Mouse (Mus musculus) liver, postnatal 0 days (tissue): ENCODE measurements at regions not wholly inside any gene's neighbourhood (a gene's known extent, or its start where the extent isn't known, plus 50 kb on each side); places are given as distances from the start of the nearest gene placed in this dataset.
A peak's percentile ranks its signal among the peaks of the same experiment; 100 is the strongest.

Experiments
- ATAC-seq: fragments of 200-750 bp; cut with Nextera tagmentation; 2 replicates; pipeline ENCODE4 v1.8.0; 2017; ENCODE audit warnings: mild to moderate bottlenecking, moderate library complexity
- DNase-seq: peaks from one replicate; pipeline ENCODE4 v3.0.0-alpha.2; 2016
- H3K27ac ChIP-seq: fragments of 300-500 bp; sonication (generic); 2 replicates; pipeline ENCODE4 v1.5.1; 2014; ENCODE audit warnings: antibody characterized with exemption, moderate library complexity, mild to moderate bottlenecking, low read depth
- H3K27me3 ChIP-seq: fragments of 300-500 bp; sonication (generic); 2 replicates; pipeline ENCODE4 v1.6.1; 2014; ENCODE audit warnings: low read length, control low read depth, mixed read lengths; ENCODE audit not compliant: insufficient read depth
- H3K36me3 ChIP-seq: fragments of 300-500 bp; sonication (generic); replicated peaks from 2 replicates; pipeline ENCODE4 v1.6.1; 2014; ENCODE audit warnings: mild to moderate bottlenecking, control low read depth, low read length, moderate library complexity, mixed read lengths; ENCODE audit not compliant: insufficient read depth
- H3K4me1 ChIP-seq: fragments of 300-500 bp; sonication (generic); 2 replicates; pipeline ENCODE4 v1.6.1; 2014; ENCODE audit warnings: antibody characterized with exemption, mild to moderate bottlenecking, control low read depth; ENCODE audit not compliant: insufficient read depth
- H3K4me2 ChIP-seq: fragments of 300-500 bp; sonication (generic); 2 replicates; pipeline ENCODE4 v1.6.1; 2014; ENCODE audit warnings: low read depth, mild to moderate bottlenecking, low read length, moderate library complexity, mixed read lengths
- H3K4me3 ChIP-seq: fragments of 300-500 bp; sonication (generic); 2 replicates; pipeline ENCODE4 v1.5.1; 2014; ENCODE audit warnings: low read depth, low read length
- H3K9ac ChIP-seq: fragments of 300-500 bp; sonication (generic); replicated peaks from 2 replicates; pipeline ENCODE4 v1.6.1; 2014; ENCODE audit warnings: mild to moderate bottlenecking, moderate library complexity
- H3K9me3 ChIP-seq: fragments of 300-500 bp; sonication (generic); 2 replicates; pipeline ENCODE4 v1.6.1; 2016; ENCODE audit warnings: mild to moderate bottlenecking, control low read depth, low read length, mixed read lengths
- CTCF ChIP-seq: sonication (generic); IDR thresholded peaks from 2 replicates; pipeline ENCODE4 v1.5.1; 2016; ENCODE audit warnings: antibody characterized with exemption, low read depth
- EP300 ChIP-seq: IDR thresholded peaks from 2 replicates; pipeline ENCODE4 v1.6.1; 2016; ENCODE audit warnings: antibody characterized with exemption, low read depth, mild to moderate bottlenecking
- WGBS: fragments of 180-500 bp; shearing (Covaris S2); extraction: QIAGEN DNeasy Blood & Tissue Kit; methylation state at CpG from one replicate; pipeline ENCODE4 v1.1.7; 2014; ENCODE audit not compliant: insufficient replicate concordance; 5-methylcytosine and 5-hydroxymethylcytosine counted together

GRCm38 (mm10) chr11:84731890-84732289 is 87.4 kb downstream of the Mrm1 start:
- Histone ChIP-seq H3K4me3 (no peak overlapping the region), H3K27ac (no peak overlapping the region), H3K4me2 (no peak overlapping the region), H3K4me1 (no peaks in the 10 kb centered on the region), H3K36me3 (no peaks in the 10 kb centered on the region), H3K27me3 (0 out of 2 replicates have a peak, but pooled peaks cover 2% of the 10 kb centered on the region), H3K9ac (no peak overlapping the region), H3K9me3 (no peaks in the 10 kb centered on the region)
- 64% methylated on average over 6 of the region's 6 CpGs for WGBS
- no peak for DNase-seq
- no peak for ATAC-seq
- TF ChIP-seq EP300 (no peak), CTCF (no peak)

- no peak for DNase-seq
- TF ChIP-seq EP300 = no peak
- H3K4me1 ChIP-seq = no peaks in the 10 kb centered on the region
- WGBS = 36% methylated on average over 7 of the region's 8 CpGs
- no peak for ATAC-seq
- H3K27ac ChIP-seq = no peak overlapping the region
- no peak overlapping the region for H3K4me2 ChIP-seq
- H3K9me3 ChIP-seq = no peaks in the 10 kb centered on the region
- no peak overlapping the region for H3K4me3 ChIP-seq
- H3K9ac ChIP-seq = no peak overlapping the region
- 0 out of 2 replicates have a peak, but pooled peaks cover 2% of the 10 kb centered on the region for H3K27me3 ChIP-seq
- no peaks in the 10 kb centered on the region for H3K36me3 ChIP-seq
Measured at GRCm38 (mm10) chr11:84730218-84730617, 89.1 kb downstream of the Mrm1 start.

GRCm38 (mm10) chr11:84729189-84729588 is 90.1 kb downstream of the Mrm1 start:
- Histone ChIP-seq H3K4me2 (no peak overlapping the region), H3K27me3 (0 out of 2 replicates have a peak, but pooled peaks cover 4% of the 10 kb centered on the region), H3K4me3 (no peak overlapping the region), H3K9me3 (no peaks in the 10 kb centered on the region), H3K27ac (no peak overlapping the region), H3K9ac (no peak overlapping the region), H3K4me1 (no peaks in the 10 kb centered on the region), H3K36me3 (no peaks in the 10 kb centered on the region)
- no peak for ATAC-seq
- peak; percentile 33 for DNase-seq
- TF ChIP-seq CTCF = no peak
- TF ChIP-seq EP300 = no peak
- 6% methylated on average over 2 of the region's 2 CpGs for WGBS

- ATAC-seq = no peak
- no peak overlapping the region for H3K4me2 ChIP-seq
- TF ChIP-seq EP300 = no peak
- TF ChIP-seq CTCF = no peak
Measured at GRCm38 (mm10) chr11:84725936-84726613, 93.2 kb downstream of the Mrm1 start.

GRCm38 (mm10) chr11:84725177-84725792 is 94.0 kb downstream of the Mrm1 start:
- DNase-seq (no peak), ATAC-seq (no peak)
- Histone ChIP-seq H3K36me3 (no peaks in the 10 kb centered on the region), H3K4me3 (no peak overlapping the region), H3K27me3 (0 out of 2 replicates have a peak, but pooled peaks cover 7% of the 10 kb centered on the region), H3K9ac (no peak overlapping the region), H3K27ac (no peak overlapping the region), H3K4me1 (no peaks in the 10 kb centered on the region; the same call in 1 of the 2 replicates), H3K4me2 (peak overlapping the region; percentile 33), H3K9me3 (no peaks in the 10 kb centered on the region)
- no peak for TF ChIP-seq CTCF
- peak; percentile 88 for TF ChIP-seq EP300
- WGBS = 28% methylated on average over 11 of the region's 11 CpGs

More at GRCm38 (mm10) chr11:84725936-84726613, 93.2 kb downstream of the Mrm1 start:
- Histone ChIP-seq H3K9ac (no peak overlapping the region), H3K9me3 (no peaks in the 10 kb centered on the region), H3K4me1 (no peaks in the 10 kb centered on the region; the same call in 1 of the 2 replicates), H3K36me3 (no peaks in the 10 kb centered on the region), H3K27ac (no peak overlapping the region), H3K27me3 (0 out of 2 replicates have a peak, but pooled peaks cover 7% of the 10 kb centered on the region), H3K4me3 (no peak overlapping the region)
- WGBS = 74% methylated on average over 18 of the region's 18 CpGs
- DNase-seq = no peak

- Histone ChIP-seq H3K9me3 (no peaks in the 10 kb centered on the region), H3K9ac (no peak overlapping the region), H3K27me3 (0 out of 2 replicates have a peak, but pooled peaks cover 7% of the 10 kb centered on the region), H3K4me3 (no peak overlapping the region), H3K27ac (no peak overlapping the region), H3K36me3 (no peaks in the 10 kb centered on the region), H3K4me1 (no peaks in the 10 kb centered on the region; the same call in 1 of the 2 replicates), H3K4me2 (no peak overlapping the region)
- WGBS = 4% methylated on average over 18 of the region's 18 CpGs
- DNase-seq (peak; percentile 26), ATAC-seq (no peak)
- TF ChIP-seq CTCF = 0 out of 2 replicates have a peak, but pooled peaks have one; percentile 17
- no peak for TF ChIP-seq EP300
Measured at GRCm38 (mm10) chr11:84724080-84724479, 95.2 kb downstream of the Mrm1 start.
